Comparison of ENCODE assay signal across 9 mouse cellular contexts in genomic region chr7:25477752-25478093, GRCm38 (mm10). TPM values are rescaled to one million over a fixed set of nuclear protein-coding genes. Genes with fewer than 3 reads are reported as not detected.
A peak's percentile ranks its signal among the peaks of the same experiment; 100 is the strongest.
DNase-seq lines count a peak whose midpoint lies in the region; ATAC-seq lines count a peak whose summit lies in the region.
"Not testable (repeated sequence)": the region's sequence is repeated elsewhere in the genome, so short reads cannot be mapped to it uniquely, and the experiment has no call there.
"Had no signal": no experiment of that assay in that cellular context is flagged by ENCODE, and none has a peak within 500 bp of the region (broad histone marks: within the 10 kb centered on the region; RNA-seq: fewer than 3 reads in every experiment).

No protein-coding gene starts in this region.

- peak; percentile 53 for ATAC-seq in granulocyte monocyte progenitor cell, adult 5-6 weeks (replicated peaks; ENCODE audit: poor library complexity, severe bottlenecking)
- peak; percentile 73; the same call in 1 of the 2 replicates for ATAC-seq in intestine, embryonic 15.5 days
- ATAC-seq in liver, embryonic 13.5 days (ENCODE audit: low read depth): peak; percentile 36; the same call in 1 of the 2 replicates
- ATAC-seq in lung, embryonic 16.5 days (ENCODE audit: low read depth): peak; percentile 31; the same call in 1 of the 2 replicates
- ATAC-seq in megakaryocyte-erythroid progenitor cell, adult 5-6 weeks (replicated peaks; ENCODE audit: low FRiP score, low TSS enrichment, poor library complexity, severe bottlenecking): peak; percentile 71
- peak; percentile 43; the same call in 1 of the 2 replicates for ATAC-seq in stomach, embryonic 14.5 days (ENCODE audit: insufficient number of reproducible peaks, insufficient read depth, low FRiP score, low read depth)

- H3K4me1 ChIP-seq in brown adipose tissue, adult 24 weeks (ENCODE audit: control insufficient read depth, insufficient read depth, insufficient read length, low read length); intestine, embryonic 15.5 days (replicated peaks); liver, embryonic 13.5 days (replicated peaks); lung, embryonic 16.5 days (replicated peaks; ENCODE audit: control insufficient read depth, insufficient read depth, low read length); stomach, embryonic 14.5 days (ENCODE audit: control insufficient read depth, insufficient read depth, low read length): not testable (repeated sequence)

- DNase-seq in liver, embryonic 13.5 days: not testable (repeated sequence)

- H3K27me3 ChIP-seq in intestine, embryonic 15.5 days (replicated peaks); liver, embryonic 13.5 days; lung, embryonic 16.5 days (ENCODE audit: control insufficient read depth, insufficient read depth, low read depth, low read length); stomach, embryonic 14.5 days (ENCODE audit: control insufficient read depth, insufficient read depth, low read length): not testable (repeated sequence)

- H3K9ac ChIP-seq in intestine, embryonic 15.5 days; liver, embryonic 13.5 days; lung, embryonic 16.5 days (ENCODE audit: low read length); stomach, embryonic 14.5 days (replicated peaks; ENCODE audit: low read depth, low read length): not testable (repeated sequence)

- H3K36me3 ChIP-seq in intestine, embryonic 15.5 days; liver, embryonic 13.5 days; lung, embryonic 16.5 days (ENCODE audit: control insufficient read depth, insufficient read depth, low read length); stomach, embryonic 14.5 days (ENCODE audit: control insufficient read depth, insufficient read depth, low read length): not testable (repeated sequence)

- H3K4me3 ChIP-seq in brown adipose tissue, adult 24 weeks (ENCODE audit: insufficient read depth, low read depth, low read length): peak overlapping the region; percentile 60
- not testable (repeated sequence) for H3K4me3 ChIP-seq in intestine, embryonic 15.5 days (replicated peaks); liver, embryonic 13.5 days (replicated peaks); lung, embryonic 16.5 days (ENCODE audit: low read length); stomach, embryonic 14.5 days (ENCODE audit: low read depth, low read length)

- 55% methylated on average over 2 of the region's 2 CpGs for WGBS in intestine, embryonic 15.5 days
- WGBS in liver, embryonic 13.5 days (ENCODE audit: insufficient replicate concordance): 10% methylated on average over 2 of the region's 2 CpGs
- 63% methylated on average over 2 of the region's 2 CpGs for WGBS in lung, embryonic 16.5 days
- WGBS in stomach, embryonic 14.5 days: 50% methylated on average over 1 of the region's 2 CpGs

- H3K9me3 ChIP-seq in intestine, embryonic 15.5 days; liver, embryonic 13.5 days (replicated peaks); lung, embryonic 16.5 days (ENCODE audit: control insufficient read depth, low read length); stomach, embryonic 14.5 days (ENCODE audit: control insufficient read depth, low read depth, low read length): not testable (repeated sequence)

- peak overlapping the region; percentile 95 for H3K27ac ChIP-seq in brown adipose tissue, adult 24 weeks (replicated peaks; ENCODE audit: low read depth, low read length)
- H3K27ac ChIP-seq in intestine, embryonic 15.5 days; liver, embryonic 13.5 days; lung, embryonic 16.5 days (ENCODE audit: low read length); stomach, embryonic 14.5 days (ENCODE audit: low read length): not testable (repeated sequence)

- not testable (repeated sequence) for H3K4me2 ChIP-seq in intestine, embryonic 15.5 days (replicated peaks); lung, embryonic 16.5 days (ENCODE audit: low read depth, low read length); stomach, embryonic 14.5 days (replicated peaks; ENCODE audit: low read depth, low read length)
- H3K4me2 ChIP-seq in liver, embryonic 13.5 days: 0 out of 2 replicates have a peak overlapping the region, but pooled peaks have one; percentile 14

RNA-seq across cellular contexts. Expression of gene Ceacam1, which starts 0.3 kb away (rescaled TPM):
- polyA plus RNA-seq in brown adipose tissue, adult 24 weeks (2012; ENCODE audit: insufficient read depth, insufficient read length, missing spikeins): 4.3 and 8.3 TPM in 2 replicates
- total RNA-seq in granulocyte monocyte progenitor cell, adult 5-6 weeks (2014; fragmentation: Nextera tagmentation): 30.3 and 43.8 TPM in 2 replicates
- total RNA-seq in granulocyte monocyte progenitor cell, adult 5-6 weeks (2017): 15.8 and 18.5 TPM in 2 replicates
- 31.4 and 32.3 TPM in 2 replicates for polyA plus RNA-seq in intestine, embryonic 15.5 days (2015; fragmentation: Nextera tagmentation; extraction: Ambion mirVana)
- polyA plus RNA-seq in liver, embryonic 13.5 days (2015; fragmentation: Nextera tagmentation; extraction: Ambion mirVana): 1.7 and 2.5 TPM in 2 replicates
- 7.3 TPM in 2 replicates for polyA plus RNA-seq in lung, embryonic 16.5 days (2015; fragmentation: Nextera tagmentation; extraction: Ambion mirVana)
- 6.6 and 6.8 TPM in 2 replicates for total RNA-seq in megakaryocyte-erythroid progenitor cell, adult 5-6 weeks (2014; fragmentation: Nextera tagmentation)
- 1.3 and 6.4 TPM in 2 replicates for total RNA-seq in megakaryocyte-erythroid progenitor cell, adult 5-6 weeks (2017)
- 14.8 and 21.2 TPM in 2 replicates for polyA plus RNA-seq in stomach, embryonic 14.5 days (2014; fragmentation: Nextera tagmentation; extraction: Ambion mirVana)
- polyA plus RNA-seq: G1E, myocyte had no signal
